Mouse (Mus musculus): ENCODE results near the gene Kif13a.

The Kif13a gene

GRCm38 (mm10) chr13:46883976-46884375 lies 45.7 kb downstream of the Kif13a start:
- DNase-seq (ENCODE audit: low spot score), result no peak

- no peak for DNase-seq (ENCODE audit: low spot score)
Observed at GRCm38 (mm10) chr13:46883381-46883780, 46.3 kb downstream of the Kif13a start.

DNA sequence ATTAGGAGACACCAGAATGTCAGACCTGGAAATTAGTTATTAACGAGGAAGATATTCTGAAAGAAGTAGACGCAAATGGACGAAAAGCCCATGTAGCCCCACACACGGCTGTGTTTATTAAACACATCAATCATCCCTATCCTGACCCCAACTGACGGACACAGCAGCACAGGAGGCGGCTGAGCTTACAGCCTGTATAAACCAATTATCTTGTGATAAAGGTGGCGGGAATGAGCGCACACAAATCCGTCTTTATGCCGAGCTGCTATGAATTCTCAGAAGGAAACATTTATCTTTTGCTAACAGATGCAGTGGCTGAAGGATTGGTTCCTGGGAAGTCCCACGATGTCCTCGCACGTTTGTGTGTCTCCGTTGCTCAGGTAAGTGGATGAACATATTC lies 48.9 kb downstream of the Kif13a start:
- DNase-seq (ENCODE audit: low spot score), result no peak

DNA sequence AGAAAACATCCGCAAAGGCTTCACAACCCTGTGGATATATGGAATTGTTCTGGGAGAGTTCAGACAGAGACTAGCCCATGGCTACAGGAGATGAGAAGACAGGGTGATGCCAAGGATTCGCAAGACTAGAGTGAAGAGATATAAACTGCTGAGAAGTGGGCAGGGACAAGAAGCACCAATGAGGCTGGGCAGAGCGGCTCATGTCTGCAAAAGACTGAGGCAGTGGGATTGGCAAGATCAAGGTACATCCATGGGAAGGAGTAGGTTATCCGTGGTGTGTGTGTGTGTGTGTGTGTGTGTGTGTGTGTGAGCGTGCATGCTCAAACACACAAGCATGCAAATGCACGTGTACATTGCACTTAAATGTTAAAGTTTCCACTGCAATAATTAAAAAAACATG lies 49.4 kb downstream of the Kif13a start:
- no peak for DNase-seq (ENCODE audit: low spot score)

- no peak for DNase-seq (ENCODE audit: low spot score)
Observed at GRCm38 (mm10) chr13:46877049-46877448, 52.6 kb downstream of the Kif13a start.

DNA sequence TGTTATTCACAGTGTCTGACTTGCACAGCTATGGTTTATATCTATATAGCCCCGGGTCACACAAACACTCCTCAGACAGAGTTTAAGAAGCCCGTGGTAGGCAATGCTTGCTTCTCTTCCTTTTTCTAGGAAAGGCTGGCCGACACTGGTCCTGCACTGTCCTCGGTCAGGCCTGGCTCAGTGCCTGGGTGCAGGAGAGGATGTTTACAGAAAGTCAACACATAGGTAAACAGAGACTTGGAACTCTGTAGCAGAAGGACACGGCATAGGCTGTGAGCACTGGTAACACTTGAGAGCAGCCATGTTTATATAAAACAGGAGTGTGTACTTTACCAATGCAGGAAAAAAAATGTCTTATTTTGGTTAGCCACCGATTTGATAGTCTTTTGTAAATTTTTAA lies 54.3 kb downstream of the Kif13a start:
- DNase-seq (ENCODE audit: low spot score), result no peak

GRCm38 (mm10) chr13:46872732-46873131 lies 56.9 kb downstream of the Kif13a start:
- no peak for DNase-seq (ENCODE audit: low spot score)

- DNase-seq (ENCODE audit: low spot score), result no peak
Observed at GRCm38 (mm10) chr13:46872194-46872593, 57.5 kb downstream of the Kif13a start.

- no peak for DNase-seq (ENCODE audit: low spot score)
Observed at GRCm38 (mm10) chr13:46869464-46869863, 60.2 kb downstream of the Kif13a start.

- DNase-seq (ENCODE audit: low spot score), result no peak
Observed at GRCm38 (mm10) chr13:46863169-46863748, 66.4 kb downstream of the Kif13a start.

DNA sequence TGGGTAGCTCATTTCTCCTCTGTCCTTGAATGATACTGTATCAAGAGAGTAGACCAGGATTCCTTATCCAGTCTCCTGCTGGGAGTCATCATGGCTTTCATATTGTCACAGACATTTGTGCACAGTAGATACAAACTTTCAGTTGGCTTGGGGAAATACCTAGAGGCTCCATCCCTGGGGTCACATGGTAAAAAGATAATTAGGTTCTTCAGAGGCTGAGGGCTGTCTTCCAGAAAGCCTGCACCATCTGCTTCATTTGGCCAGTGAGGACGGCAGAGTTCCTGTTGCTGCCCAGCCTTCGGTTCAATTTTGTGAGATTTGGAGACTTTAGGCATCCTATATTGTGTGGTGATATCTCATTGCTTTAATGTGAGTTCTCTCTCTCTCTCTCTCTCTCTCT lies 69.8 kb downstream of the Kif13a start:
- no peak for DNase-seq (ENCODE audit: low spot score)

DNA sequence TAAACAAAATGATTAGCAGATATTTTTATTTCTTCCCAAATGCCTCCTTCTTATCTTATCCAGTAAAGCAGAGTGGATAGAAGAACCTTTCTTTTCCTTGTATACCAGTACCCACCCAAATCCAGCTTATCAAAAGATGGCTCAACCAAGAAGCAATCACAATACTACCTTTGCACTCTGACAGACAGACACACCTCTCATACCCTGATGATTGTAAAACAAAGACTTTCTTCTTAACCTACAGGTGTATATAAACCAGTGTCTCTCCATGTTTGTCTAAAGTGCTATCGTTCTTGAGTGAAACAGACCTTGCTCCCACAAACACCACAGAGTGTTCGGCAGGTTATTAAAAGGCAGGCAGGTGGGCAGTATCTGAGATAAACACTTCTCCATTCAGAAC lies 70.5 kb downstream of the Kif13a start:
- no peak for DNase-seq (ENCODE audit: low spot score)

DNA sequence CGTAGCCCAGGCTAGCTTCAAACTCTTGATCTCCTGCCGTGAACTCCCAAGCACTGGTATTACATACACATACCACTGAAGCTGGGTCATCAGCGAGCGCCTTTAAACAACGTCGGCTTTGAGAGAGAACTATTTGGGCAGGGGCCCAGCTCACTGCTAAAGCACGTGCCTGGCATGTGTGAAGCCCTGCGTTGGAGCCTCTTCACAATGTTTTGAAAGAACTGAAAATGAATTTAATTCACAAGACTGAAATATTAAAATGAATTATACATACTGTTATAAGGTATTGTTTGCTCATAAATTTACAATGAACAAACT lies 70.9 kb downstream of the Kif13a start:
- DNase-seq (ENCODE audit: low spot score), result no peak

DNA sequence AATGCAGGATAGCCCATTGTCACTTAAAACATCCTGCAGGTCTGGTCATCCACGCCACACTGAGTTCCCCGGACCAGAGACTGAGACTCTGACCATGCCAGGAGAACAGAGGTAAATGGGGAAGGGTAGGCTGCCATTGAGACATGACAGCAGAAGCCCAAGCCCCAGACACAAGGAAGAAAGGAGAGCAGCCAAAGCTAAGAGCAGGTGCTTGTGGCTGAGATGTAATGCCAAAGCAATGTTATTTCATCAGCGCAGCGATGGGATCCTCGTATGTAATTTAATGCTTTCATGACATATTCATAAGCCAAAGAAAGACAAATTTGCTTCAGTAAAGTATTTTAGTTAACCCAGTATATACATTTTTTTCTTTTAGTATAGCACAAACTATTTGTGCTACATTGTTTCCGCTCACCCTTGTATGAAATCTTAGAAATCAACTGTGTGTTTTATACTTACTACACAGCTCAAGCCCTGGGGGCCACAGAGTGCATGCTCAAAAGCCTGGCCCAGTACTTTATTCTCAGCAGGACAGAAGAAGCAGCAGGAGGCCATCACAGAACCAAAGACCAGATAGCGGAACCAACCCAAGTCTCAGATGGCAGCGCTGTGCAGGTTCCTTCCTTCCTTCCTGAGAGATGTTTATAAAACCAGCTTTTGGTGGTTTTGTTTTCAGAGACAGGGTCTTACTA lies 71.4 kb downstream of the Kif13a start:
- DNase-seq (ENCODE audit: low spot score), result no peak

DNA sequence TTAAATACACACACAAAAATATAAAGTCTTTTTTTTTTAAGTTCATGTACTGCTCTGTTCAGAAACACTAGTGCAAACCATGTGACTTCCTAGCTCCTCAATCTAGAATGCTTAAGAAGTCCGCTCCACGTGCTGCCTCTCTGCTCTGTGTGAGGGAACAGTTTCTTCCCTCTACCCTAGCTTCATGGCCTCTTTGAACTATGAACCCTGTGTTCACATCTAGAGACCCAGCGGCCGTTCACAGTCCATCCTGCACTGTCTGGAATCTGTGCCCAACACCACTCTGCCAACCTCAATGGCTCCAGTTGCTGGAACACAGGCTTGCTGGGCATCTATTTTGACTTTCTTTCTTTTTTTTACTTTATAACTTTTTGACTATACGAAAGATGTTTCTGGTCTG lies 75.2 kb downstream of the Kif13a start:
- no peak for DNase-seq (ENCODE audit: low spot score)

GRCm38 (mm10) chr13:46852470-46852869 lies 77.2 kb downstream of the Kif13a start:
- DNase-seq (ENCODE audit: low spot score), result no peak

GRCm38 (mm10) chr13:46845456-46845855 lies 84.2 kb downstream of the Kif13a start:
- no peak for DNase-seq (ENCODE audit: low spot score)

DNA sequence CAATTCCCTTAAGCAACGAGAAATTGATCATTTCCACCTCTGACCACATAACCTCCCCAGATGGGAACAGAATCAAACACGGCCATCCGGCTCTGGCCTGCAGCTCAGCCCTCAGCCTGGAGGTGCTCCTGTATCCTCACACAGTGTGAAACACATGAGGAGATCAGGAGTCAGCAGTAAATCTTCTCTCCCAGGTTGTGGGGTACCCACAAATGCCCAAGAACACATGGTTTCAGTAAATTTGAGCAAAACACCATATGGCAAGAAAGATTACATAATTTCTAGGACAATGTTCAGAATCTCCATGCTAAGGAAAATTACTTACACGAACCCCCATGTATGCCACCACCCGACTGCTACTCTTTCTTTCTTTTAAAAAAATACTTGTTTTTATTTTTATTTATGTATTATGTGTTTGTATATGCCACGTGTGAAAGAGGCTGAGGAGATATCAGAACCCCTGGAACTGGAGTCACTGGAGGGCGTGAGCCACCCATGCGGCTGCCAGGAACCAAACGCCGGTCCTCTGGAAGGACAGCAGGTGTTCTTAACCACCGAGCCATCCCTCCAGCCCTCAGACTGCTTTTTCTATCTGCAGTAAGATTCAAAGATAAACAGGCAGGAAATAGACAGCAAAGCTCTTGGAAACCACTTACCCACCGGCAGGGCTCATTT lies 85.0 kb downstream of the Kif13a start:
- no peak for DNase-seq (ENCODE audit: low spot score)

DNA sequence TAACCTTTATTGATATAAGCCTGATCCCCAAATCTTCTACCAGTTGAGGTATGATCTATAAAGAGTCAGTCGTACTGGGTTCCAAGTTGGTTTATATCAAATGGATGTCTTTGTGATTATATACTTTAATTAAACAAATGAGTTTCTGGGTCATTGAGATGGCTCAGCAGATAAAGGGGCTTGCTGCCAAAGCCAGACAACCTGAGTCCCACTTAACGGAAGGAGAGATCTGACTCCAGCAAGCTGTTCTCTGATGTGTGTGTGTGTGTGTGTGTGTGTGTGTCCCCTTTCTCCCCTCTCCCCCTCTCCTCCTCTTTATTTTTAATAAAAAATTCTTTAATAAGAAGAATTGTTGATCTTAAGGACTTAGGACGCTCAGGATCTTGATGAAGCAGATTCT lies 86.0 kb downstream of the Kif13a start:
- no peak for DNase-seq (ENCODE audit: low spot score)

DNA sequence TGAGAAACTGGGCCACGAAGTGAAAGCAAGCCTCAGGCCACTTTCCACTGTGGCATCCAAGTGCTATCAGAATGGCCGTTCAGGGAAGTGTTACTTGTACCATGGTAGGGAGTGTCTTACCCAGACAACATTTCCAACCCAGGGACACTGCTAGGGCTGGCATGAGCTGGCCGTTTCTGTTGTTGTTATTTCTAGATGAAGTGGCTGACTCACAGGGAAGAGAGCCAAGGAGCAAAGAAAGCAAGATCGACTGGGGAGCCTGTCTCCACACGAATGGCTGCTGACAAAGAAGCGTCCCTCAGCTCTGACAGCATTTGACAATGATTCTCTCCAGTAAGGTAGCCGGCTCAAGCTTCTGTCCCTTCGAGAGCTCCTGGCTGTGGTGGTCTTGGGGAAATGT lies 87.5 kb downstream of the Kif13a start:
- no peak for DNase-seq (ENCODE audit: low spot score)

- no peak for DNase-seq (ENCODE audit: low spot score)
Observed at GRCm38 (mm10) chr13:46841668-46842067, 88.0 kb downstream of the Kif13a start.

- no peak for DNase-seq (ENCODE audit: low spot score)
Observed at GRCm38 (mm10) chr13:46840676-46841075, 89.0 kb downstream of the Kif13a start.

GRCm38 (mm10) chr13:46839236-46839635 lies 90.4 kb downstream of the Kif13a start:
- no peak for DNase-seq (ENCODE audit: low spot score)

DNA sequence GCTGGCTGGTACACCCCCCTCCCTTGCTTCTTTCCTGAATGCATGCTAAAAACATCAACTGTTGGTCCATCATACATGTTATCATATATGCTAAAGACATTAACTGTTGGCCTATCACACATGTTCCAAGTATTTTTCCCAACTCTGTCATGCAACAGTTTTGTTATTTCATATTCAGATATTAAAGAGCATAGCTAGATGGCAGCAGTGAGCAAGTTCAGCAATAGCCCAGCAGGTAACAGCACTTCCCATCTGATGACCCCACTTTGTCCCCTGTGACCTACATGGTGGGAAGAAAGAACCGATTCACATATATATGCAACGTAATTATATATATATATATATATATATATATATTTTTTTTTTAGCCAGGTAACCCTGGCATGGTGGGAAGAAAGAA lies 91.1 kb downstream of the Kif13a start:
- no peak for DNase-seq (ENCODE audit: low spot score)

Measured in urinary bladder, postnatal 10 days (tissue).